Mouse (Mus musculus): Measurements from ENCODE around the gene Itgb3. TPM values are rescaled to one million over a fixed set of nuclear protein-coding genes. Genes with fewer than 3 reads are reported as not detected.
A peak's percentile ranks its signal among the peaks of the same experiment; 100 is the strongest.

The Itgb3 gene
- total RNA-seq, 2 experiments from 2014 or later, result 2.1 to 2.4 TPM

DNA sequence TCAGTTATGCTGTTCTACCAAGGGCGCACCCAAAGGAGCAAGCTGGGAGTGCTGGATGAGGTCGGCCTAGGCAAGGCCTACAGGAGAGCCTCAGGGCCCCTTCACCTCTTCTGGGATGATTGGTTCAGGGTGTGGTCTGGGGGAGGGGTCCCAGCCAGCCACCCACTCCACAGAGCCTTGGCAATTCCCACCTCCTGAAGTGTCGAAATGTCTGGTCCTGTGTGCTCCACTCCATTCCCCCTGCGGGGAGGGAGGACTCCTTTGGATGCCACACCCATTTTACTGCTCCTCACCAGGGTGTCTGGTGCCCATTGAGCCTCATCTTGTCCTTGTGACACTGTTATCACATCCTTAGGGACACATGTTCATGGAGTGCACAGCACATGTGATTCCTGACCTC is 38.4 kb downstream of the Itgb3 start:
- no peak for ATAC-seq (replicated peaks; ENCODE audit: low FRiP score, poor library complexity, severe bottlenecking)

DNA sequence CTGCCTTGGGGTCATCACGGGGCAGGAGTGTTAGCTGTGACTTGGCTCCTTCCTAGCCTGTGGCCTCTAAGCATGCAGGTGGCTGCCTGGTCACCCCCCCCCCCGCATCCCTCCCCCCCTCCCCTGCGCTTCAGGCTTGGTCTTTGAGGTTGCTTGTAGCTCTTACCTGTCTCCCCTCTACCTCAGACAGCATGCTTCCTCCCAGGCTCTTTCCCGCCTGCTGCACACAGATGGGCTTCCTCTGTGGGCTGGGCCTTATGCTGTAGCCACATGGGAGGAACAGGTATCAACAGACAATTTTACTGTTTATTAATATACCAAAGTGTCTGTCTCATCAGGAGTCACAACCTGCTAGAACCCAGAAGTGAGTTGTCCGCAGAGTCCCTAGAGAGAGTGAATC is 38.8 kb downstream of the Itgb3 start:
- no peak for ATAC-seq (replicated peaks; ENCODE audit: low FRiP score, poor library complexity, severe bottlenecking)

DNA sequence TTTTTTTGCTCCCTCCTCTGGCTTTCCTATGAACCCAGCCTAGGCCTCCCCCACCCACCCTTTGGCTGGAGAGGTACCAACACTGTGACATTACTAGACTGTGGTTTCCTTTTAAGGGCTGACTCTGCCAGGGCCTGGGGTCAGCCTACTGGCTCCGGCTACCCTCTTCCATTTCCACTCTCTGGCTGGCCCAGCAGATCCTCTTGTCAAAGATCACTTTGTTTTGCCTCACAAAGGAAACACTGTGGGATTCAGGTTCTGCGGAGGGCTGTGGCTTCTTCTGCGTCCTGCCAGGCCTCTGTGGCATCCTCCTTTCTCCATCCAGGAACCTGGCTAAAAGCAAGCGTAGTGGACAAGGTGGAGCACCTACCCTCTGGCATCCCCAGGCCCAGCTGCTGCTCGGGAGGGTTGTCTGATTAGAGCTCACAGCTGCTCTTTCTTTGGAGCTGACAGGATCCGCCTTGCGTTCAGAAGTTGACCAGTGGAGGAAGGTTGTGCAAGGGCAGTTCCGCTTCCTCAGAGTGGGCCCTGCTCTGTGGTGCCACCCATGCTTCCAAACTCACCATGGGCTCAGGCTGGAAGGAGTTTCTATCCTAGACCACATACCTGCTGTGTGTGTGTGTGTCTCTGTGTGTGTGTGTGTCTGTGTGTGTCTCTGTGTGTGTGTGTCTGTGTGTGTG is 39.5 kb downstream of the Itgb3 start:
- ATAC-seq (replicated peaks; ENCODE audit: low FRiP score, poor library complexity, severe bottlenecking), result 0 out of 2 replicates have a peak, but pooled peaks have one; percentile 25

GRCm38 (mm10) chr11:104648571-104648970 is 40.8 kb downstream of the Itgb3 start:
- peak; percentile 54; the same call in 1 of the 2 replicates for ATAC-seq (replicated peaks; ENCODE audit: low FRiP score, poor library complexity, severe bottlenecking)

DNA sequence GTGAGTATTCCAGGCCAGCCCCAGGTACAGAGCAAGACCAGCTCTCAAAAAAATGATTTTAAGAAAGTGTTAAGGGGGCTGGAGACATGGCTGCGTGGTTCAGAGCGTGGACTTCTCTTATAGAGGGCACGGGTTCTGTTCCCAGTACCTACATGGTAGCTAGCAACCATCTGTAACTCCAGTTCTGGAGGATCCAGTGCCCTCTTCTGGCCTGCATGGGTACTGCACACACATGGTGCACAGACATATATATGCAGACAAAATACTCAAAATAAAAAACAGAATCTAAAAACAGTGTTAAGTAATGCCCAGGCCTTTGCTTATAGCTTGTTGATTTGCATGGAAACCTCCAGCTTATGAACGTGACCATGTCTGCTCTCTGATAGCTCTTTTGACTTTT is 52.8 kb downstream of the Itgb3 start:
- no peak for ATAC-seq (replicated peaks; ENCODE audit: low FRiP score, poor library complexity, severe bottlenecking)

GRCm38 (mm10) chr11:104661106-104661505 is 53.3 kb downstream of the Itgb3 start:
- ATAC-seq (replicated peaks; ENCODE audit: low FRiP score, poor library complexity, severe bottlenecking), result no peak

- no peak for ATAC-seq (replicated peaks; ENCODE audit: low FRiP score, poor library complexity, severe bottlenecking)
Measured at GRCm38 (mm10) chr11:104661531-104662205, 53.9 kb downstream of the Itgb3 start.

- ATAC-seq (replicated peaks; ENCODE audit: low FRiP score, poor library complexity, severe bottlenecking), result no peak
Measured at GRCm38 (mm10) chr11:104662573-104662972, 54.8 kb downstream of the Itgb3 start.

- no peak for ATAC-seq (replicated peaks; ENCODE audit: low FRiP score, poor library complexity, severe bottlenecking)
Measured at GRCm38 (mm10) chr11:104663241-104663877, 55.6 kb downstream of the Itgb3 start.

DNA sequence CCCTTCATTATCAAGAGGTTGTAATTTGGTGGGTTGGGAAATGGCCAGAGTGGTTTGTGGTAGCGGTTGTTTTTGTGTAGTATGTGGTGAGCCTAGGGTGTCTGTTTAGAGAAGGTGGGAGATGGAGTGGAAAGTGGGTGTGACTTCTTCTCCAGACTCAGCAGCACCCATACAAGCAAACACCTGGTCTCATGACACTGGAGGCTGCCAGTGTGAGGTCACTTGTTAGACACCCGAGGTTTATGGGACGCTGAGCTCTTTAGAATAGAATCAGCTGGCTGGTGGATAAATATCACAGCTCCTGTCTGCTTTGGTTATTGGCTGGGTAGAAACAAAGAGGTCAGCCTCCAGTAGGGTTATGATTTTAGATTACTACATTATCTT is 56.1 kb downstream of the Itgb3 start:
- ATAC-seq (replicated peaks; ENCODE audit: low FRiP score, poor library complexity, severe bottlenecking), result no peak

DNA sequence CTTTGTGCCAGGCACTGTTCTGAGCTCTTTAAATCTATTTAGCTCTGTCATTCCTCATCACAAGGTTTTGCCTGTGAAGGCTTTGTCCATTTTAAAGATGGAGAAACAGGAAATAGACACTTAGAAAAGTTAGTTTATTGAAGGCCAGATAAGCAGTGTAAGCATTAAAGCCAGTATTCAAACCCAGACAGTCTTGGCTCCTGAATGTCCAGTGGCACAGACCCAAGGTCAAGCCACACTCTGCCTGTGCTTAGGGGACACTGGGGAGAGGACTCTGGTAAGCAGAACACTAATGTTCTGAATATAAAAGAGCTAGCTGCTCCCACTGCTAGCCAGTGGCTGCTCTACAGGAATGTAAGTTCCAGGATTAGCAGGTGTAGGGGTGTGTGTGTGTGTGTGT is 56.6 kb downstream of the Itgb3 start:
- ATAC-seq (replicated peaks; ENCODE audit: low FRiP score, poor library complexity, severe bottlenecking), result no peak

DNA sequence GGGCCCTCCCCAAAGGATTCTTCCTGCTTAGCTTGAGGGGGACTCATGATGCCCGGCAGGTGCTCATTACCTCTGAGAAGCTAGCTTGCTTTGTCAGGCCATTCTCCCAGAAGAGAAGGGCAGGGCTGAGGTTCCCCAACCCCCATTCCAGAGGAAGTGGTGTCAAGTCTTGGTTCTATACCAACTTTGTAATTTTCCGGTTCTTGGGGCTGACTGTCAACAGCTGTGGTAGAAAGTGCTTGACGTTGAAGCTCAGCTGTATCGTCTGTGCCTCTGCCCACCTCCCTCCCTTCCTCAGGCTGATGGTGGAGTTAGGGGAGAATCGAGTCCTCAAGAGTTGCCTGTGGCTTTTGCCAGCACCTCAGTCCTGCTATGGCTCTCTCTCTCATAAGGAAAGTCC is 59.6 kb downstream of the Itgb3 start:
- no peak for ATAC-seq (replicated peaks; ENCODE audit: low FRiP score, poor library complexity, severe bottlenecking)

DNA sequence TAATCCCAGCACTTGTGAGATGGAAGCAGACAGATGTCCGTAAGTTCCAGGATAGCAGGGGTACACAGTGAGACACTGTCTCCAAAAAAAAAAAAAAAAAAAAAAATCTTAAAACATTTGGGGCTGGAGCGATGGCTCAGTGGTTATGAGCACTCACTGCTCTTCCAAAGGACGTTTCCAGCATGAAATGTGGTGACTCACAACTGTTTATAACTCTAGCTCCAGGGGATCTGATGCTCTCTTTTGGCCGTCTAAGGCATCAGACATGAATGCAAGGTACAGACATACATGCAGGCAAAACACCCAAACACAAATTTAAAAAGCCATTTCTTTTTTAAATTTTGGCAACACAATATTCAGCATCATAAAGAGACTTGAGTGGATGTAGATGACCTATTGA is 65.6 kb downstream of the Itgb3 start:
- ATAC-seq (replicated peaks; ENCODE audit: low FRiP score, poor library complexity, severe bottlenecking), result no peak

GRCm38 (mm10) chr11:104674768-104675167 is 67.0 kb downstream of the Itgb3 start:
- ATAC-seq (replicated peaks; ENCODE audit: low FRiP score, poor library complexity, severe bottlenecking), result no peak

- 0 out of 2 replicates have a peak, but pooled peaks have one; percentile 34 for ATAC-seq (replicated peaks; ENCODE audit: low FRiP score, poor library complexity, severe bottlenecking)
Measured at GRCm38 (mm10) chr11:104685548-104685947, 77.7 kb downstream of the Itgb3 start, which contains the start of gene Gm11639. Gene Gm11639, plus strand, starts transcription at chr11:104685707.

- ATAC-seq (replicated peaks; ENCODE audit: low FRiP score, poor library complexity, severe bottlenecking), result no peak
Measured at GRCm38 (mm10) chr11:104693235-104693634, 85.4 kb downstream of the Itgb3 start.

GRCm38 (mm10) chr11:104704097-104704496 is 96.3 kb downstream of the Itgb3 start:
- ATAC-seq (replicated peaks; ENCODE audit: low FRiP score, poor library complexity, severe bottlenecking), result no peak

DNA sequence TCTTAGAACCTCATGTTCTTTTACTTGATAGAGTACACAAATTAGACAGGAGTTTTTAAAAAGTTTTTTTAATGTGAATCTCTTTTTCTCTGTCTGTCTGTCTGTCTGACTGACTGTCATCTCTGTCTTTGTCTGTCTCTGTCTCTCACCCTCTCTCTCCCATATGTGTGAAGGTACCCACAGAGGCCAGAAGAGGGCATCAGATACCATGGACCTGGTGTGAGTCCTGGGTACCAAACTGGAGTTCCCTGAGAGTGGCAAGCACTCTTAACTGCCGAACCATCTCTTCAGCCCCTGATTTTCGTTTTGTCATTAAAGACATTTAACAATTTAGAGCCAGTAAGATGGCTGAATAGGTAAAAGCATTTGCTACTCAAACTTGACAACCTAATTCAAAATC is 99.3 kb downstream of the Itgb3 start:
- no peak for ATAC-seq (replicated peaks; ENCODE audit: low FRiP score, poor library complexity, severe bottlenecking)

Measured in erythroid progenitor cell, adult 5-6 weeks (primary cell).